Mouse (Mus musculus): ENCODE measurements around the gene Ctnnbl1. TPM values are rescaled to one million over a fixed set of nuclear protein-coding genes. Genes with fewer than 3 reads are reported as not detected.

Ctnnbl1 gene
- 10 to 100 TPM; 26.7 to 29.0 TPM for total RNA-seq (2021)
- long read RNA-seq, experiment 1, transcript Ctnnbl1-201 (16 exons, 2,442 nt): major isoform, 45 of 91 reads
- long read RNA-seq, experiment 1, partial matches to known transcripts: 38 of 91 reads
- long read RNA-seq, experiment 1, other reads (novel, unspliced or antisense): 8 of 91 reads
- long read RNA-seq, experiment 2, transcript Ctnnbl1-201 (16 exons, 2,442 nt): major isoform, 97 of 145 reads
- long read RNA-seq, experiment 2, partial matches to known transcripts: 36 of 145 reads
- long read RNA-seq, experiment 2, other reads (novel, unspliced or antisense): 12 of 145 reads

- DNase-seq (ENCODE audit: low spot score in 2 of 2): peak; percentile 97 to 98
These were observed at the start of gene Ctnnbl1 for GRCm38 (mm10) chr2:157736854-157737850. Gene Ctnnbl1 (plus strand): TSS chr2:157737401.

- no peak for DNase-seq (ENCODE audit: low spot score in 2 of 2)
These were observed 49.7 kb upstream of the Ctnnbl1 start for GRCm38 (mm10) chr2:157687506-157687905.

DNA sequence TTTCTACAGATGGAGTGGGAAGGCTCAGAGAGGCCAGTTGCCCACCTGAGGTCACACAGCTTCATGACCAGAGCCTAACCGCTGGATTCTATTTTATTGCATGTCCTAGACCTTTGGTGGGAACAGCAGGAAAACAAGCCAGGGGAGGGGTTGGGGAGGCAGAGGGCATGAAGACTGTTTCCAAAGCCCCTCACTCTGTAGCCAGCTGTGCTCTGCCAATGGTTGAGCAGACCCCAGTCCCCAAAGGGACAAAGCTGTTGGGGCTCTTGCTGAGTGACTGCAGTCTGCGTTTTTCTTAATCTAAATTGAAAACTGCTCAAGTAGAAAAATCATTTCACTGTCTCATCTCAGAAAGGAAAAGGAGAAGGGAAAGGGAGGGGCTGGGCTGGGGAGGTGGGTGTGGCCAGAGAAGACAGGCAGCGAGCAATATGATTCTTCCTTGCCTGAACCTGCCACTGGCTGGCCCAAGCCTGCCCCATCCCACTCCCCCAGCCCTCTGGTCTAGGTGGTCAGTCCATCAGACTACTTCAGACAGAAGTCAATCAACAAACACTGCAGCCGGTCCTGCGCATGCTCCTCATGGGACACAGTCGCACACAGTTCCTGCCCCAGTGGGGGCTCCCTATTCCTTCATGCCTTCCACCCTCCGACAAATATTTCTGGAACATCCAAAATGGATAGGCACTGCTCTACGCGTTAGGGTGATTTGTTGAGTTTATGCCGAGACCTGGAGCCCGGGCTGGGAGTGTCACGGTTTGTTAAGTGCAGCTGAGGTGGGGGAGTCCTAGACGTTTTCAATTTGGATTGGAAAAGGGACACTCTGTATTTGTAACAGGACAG lies 45.7 kb upstream of the Ctnnbl1 start:
- no peak for DNase-seq (ENCODE audit: low spot score in 2 of 2)

- DNase-seq (ENCODE audit: low spot score in 2 of 2): no peak
These were observed 44.8 kb upstream of the Ctnnbl1 start for GRCm38 (mm10) chr2:157692365-157692932.

DNA sequence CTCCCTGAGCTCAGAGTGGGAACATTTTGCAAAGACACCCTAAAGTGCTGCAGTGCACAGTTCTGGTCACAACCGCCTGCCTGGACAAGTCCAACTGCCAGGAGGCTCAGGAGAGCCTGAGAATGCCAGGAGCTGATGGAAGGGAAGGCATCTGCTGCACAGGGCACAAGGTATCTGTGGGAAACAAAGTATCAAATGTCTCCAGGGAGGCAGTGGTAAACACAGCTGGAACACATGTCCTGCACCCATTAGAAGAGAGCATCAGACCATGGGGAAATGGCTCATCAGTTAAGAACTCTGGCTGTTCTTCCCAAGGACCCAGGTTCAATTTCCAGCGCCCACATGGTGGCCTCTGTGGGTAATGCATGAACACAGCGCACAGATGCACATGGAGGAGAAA lies 43.6 kb upstream of the Ctnnbl1 start:
- DNase-seq (ENCODE audit: low spot score in 2 of 2): no peak

DNA sequence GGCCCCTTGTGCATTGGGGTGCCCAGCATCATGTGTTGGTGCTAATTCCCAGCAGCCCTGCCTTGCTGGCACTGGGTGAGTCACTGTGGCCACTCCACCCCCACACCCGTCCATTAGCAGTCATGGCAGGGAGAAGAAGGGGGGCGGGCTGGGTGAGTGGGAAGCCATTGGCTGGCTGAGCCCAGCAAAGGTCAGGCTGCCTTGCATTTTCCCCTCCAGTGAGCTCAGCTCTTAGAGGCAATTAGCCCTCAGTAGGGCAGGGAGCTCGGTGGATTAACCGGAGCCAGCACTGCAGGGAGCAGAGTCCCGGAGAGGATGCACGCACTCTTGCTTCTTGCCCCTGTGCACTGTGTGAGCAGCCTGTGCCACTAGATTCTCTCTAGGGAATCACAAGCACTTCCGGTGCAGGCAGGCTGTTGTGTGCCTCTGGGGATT lies 40.9 kb upstream of the Ctnnbl1 start:
- no peak for DNase-seq (ENCODE audit: low spot score in 2 of 2)

DNA sequence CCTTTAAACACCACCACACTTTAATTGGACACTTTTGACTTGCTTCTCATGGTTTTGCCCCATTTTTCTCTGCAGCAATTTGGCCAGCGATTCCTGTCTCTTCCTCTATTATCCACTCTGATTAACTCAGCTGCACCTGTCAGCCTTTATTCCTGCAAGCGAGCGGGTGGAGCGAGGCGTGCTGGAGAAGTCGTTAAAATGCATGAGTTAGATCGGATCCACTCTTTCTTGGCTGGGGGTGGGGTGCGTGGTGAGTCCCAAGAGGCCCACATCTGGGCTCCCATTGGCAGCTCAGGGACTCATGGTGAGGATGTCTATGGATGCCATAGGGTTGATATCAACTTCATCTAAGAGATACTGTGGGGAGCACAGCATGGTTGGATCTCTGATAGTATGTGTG lies 34.0 kb upstream of the Ctnnbl1 start:
- no peak for DNase-seq (ENCODE audit: low spot score in 2 of 2)

- DNase-seq (ENCODE audit: low spot score in 2 of 2): no peak
These were observed 32.0 kb upstream of the Ctnnbl1 start for GRCm38 (mm10) chr2:157704991-157705776.

- no peak for DNase-seq (ENCODE audit: low spot score in 2 of 2)
These were observed 31.4 kb upstream of the Ctnnbl1 start for GRCm38 (mm10) chr2:157705777-157706158.

GRCm38 (mm10) chr2:157707191-157707923 lies 29.8 kb upstream of the Ctnnbl1 start:
- no peak for DNase-seq (ENCODE audit: low spot score in 2 of 2)

- DNase-seq (ENCODE audit: low spot score in 2 of 2): no peak
These were observed 24.5 kb upstream of the Ctnnbl1 start for GRCm38 (mm10) chr2:157712677-157713076.

- no peak for DNase-seq (ENCODE audit: low spot score in 2 of 2)
These were observed 21.5 kb upstream of the Ctnnbl1 start for GRCm38 (mm10) chr2:157715586-157716191.

GRCm38 (mm10) chr2:157718441-157718840 lies 18.8 kb upstream of the Ctnnbl1 start:
- no peak for DNase-seq (ENCODE audit: low spot score in 2 of 2)

GRCm38 (mm10) chr2:157723883-157724573 lies 13.2 kb upstream of the Ctnnbl1 start:
- DNase-seq (ENCODE audit: low spot score in 2 of 2): no peak

- DNase-seq (ENCODE audit: low spot score in 2 of 2): no peak
These were observed 12.7 kb upstream of the Ctnnbl1 start for GRCm38 (mm10) chr2:157724574-157724914.

DNA sequence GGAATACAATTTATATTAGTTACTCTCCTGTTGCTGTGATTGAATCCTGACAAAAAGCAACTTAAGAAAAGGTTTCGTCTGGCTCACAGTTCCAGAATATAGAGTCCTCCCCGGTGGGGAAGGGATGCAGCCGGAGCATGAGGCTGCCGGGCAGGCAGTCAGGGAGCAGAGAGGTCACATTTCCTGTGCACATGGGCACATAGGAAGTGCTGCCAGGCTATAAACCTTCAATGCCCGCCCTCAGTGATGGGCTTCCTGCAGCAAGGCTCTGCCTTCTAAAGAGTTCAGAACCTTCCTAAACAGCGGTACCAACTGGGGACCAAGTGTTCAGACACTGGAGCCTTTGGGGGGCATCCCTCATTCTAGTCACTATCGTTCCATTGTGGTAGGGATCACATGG lies 7.4 kb downstream of the Ctnnbl1 start:
- DNase-seq (ENCODE audit: low spot score in 2 of 2): no peak

GRCm38 (mm10) chr2:157745735-157746134 lies 8.5 kb downstream of the Ctnnbl1 start:
- no peak for DNase-seq (ENCODE audit: low spot score in 2 of 2)

DNA sequence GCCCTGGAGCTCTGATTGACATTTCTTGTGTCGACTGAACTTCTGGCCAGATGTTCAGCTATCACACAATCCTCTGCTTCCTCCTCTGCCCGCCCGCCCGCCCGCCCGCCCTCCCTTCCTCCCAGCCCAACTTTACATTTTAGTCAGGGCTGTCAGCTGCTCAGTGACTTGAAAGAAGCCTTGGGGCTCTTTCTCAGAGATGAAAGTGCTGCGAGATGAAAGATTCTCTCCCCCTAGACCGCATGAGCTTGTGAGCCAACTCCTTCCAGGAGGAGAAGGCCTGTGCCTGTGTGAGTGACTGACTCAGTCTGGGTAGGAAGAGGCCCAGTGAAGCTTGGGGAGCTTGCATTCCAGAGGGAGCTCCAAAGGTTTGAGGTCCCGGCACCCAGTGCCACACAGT lies 9.4 kb downstream of the Ctnnbl1 start:
- DNase-seq (ENCODE audit: low spot score in 2 of 2): no peak

Data from adrenal gland, postnatal 4 days (tissue).